Mouse (Mus musculus) lung, embryonic 16.5 days (tissue): ENCODE data around the gene Cytip. TPM values are rescaled to one million over a fixed set of nuclear protein-coding genes. Genes with fewer than 3 reads are reported as not detected.

ENCODE experiments used
- ATAC-seq: fragments of 200-750 bp; cut with Nextera tagmentation; 2 replicates; pipeline ENCODE4 v1.8.0; 2017; ENCODE audit warnings: low read depth, mild to moderate bottlenecking, moderate library complexity
- H3K27ac ChIP-seq: fragments of 300-500 bp; sonication (generic); 2 replicates; pipeline ENCODE4 v1.5.1; 2014; ENCODE audit warnings: mild to moderate bottlenecking, control low read depth, low read length
- H3K27me3 ChIP-seq: fragments of 300-500 bp; sonication (generic); 2 replicates; pipeline ENCODE4 v1.6.1; 2014; ENCODE audit warnings: low read depth, low read length, mixed read lengths; ENCODE audit not compliant: control insufficient read depth, insufficient read depth
- H3K36me3 ChIP-seq: fragments of 300-500 bp; sonication (generic); 2 replicates; pipeline ENCODE4 v1.6.1; 2014; ENCODE audit warnings: low read length; ENCODE audit not compliant: control insufficient read depth, insufficient read depth
- H3K4me1 ChIP-seq: fragments of 300-500 bp; sonication (generic); replicated peaks from 2 replicates; pipeline ENCODE4 v1.6.1; 2014; ENCODE audit warnings: low read length, mixed read lengths; ENCODE audit not compliant: control insufficient read depth, insufficient read depth
- H3K4me2 ChIP-seq: fragments of 300-500 bp; sonication (generic); 2 replicates; pipeline ENCODE4 v1.6.1; 2014; ENCODE audit warnings: low read depth, low read length, control low read depth
- H3K4me3 ChIP-seq: fragments of 300-500 bp; sonication (generic); 2 replicates; pipeline ENCODE4 v1.5.1; 2014; ENCODE audit warnings: mild to moderate bottlenecking, low read length, control low read depth
- H3K9ac ChIP-seq: fragments of 300-500 bp; sonication (generic); 2 replicates; pipeline ENCODE4 v1.6.1; 2014; ENCODE audit warnings: low read length, control low read depth
- H3K9me3 ChIP-seq: fragments of 300-500 bp; sonication (generic); 2 replicates; pipeline ENCODE4 v1.6.1; 2016; ENCODE audit warnings: low read length; ENCODE audit not compliant: control insufficient read depth
- WGBS: fragments of 180-500 bp; shearing (Covaris S2); extraction: QIAGEN DNeasy Blood & Tissue Kit; methylation state at CpG from one replicate; pipeline ENCODE4 v1.1.7; 2014; 5-methylcytosine and 5-hydroxymethylcytosine counted together
- polyA plus RNA-seq: library from polyadenylated mRNA; unstranded; fragments of >200 nt; fragmentation: Nextera tagmentation; extraction: Ambion mirVana; gene quantifications from 2 replicates; pipeline ENCODE4 v1.2.1, GENCODE M21; 2015

Gene Cytip
- polyA plus RNA-seq, 1 experiment from 2014 or later, result 3.8 TPM

- Histone ChIP-seq H3K36me3 (no peaks in the 10 kb centered on the region), H3K4me3 (no peak overlapping the region), H3K9ac (no peak overlapping the region), H3K27ac (no peak overlapping the region), H3K9me3 (no peaks in the 10 kb centered on the region), H3K27me3 (no peaks in the 10 kb centered on the region), H3K4me1 (no peaks in the 10 kb centered on the region), H3K4me2 (no peak overlapping the region)
- ATAC-seq, result no peak
- WGBS, result 83% methylated on average over 3 of the region's 3 CpGs
Observed at GRCm38 (mm10) chr2:58167654-58168053, 27.7 kb downstream of the Cytip start.

- 59% methylated on average over 2 of the region's 2 CpGs for WGBS
- H3K36me3 ChIP-seq, result no peaks in the 10 kb centered on the region
- no peak overlapping the region for H3K4me2 ChIP-seq
- ATAC-seq, result no peak
- no peaks in the 10 kb centered on the region for H3K4me1 ChIP-seq
- H3K4me3 ChIP-seq, result no peak overlapping the region
- no peaks in the 10 kb centered on the region for H3K9me3 ChIP-seq
- H3K27me3 ChIP-seq, result no peaks in the 10 kb centered on the region
- no peak overlapping the region for H3K9ac ChIP-seq
- no peak overlapping the region for H3K27ac ChIP-seq
Observed at GRCm38 (mm10) chr2:58166764-58167163, 28.6 kb downstream of the Cytip start.

GRCm38 (mm10) chr2:58163457-58164181 is 31.7 kb downstream of the Cytip start:
- 41% methylated on average over 1 of the region's 1 CpGs for WGBS
- Histone ChIP-seq H3K27me3 (no peaks in the 10 kb centered on the region), H3K4me2 (no peak overlapping the region), H3K4me1 (no peaks in the 10 kb centered on the region), H3K9me3 (no peaks in the 10 kb centered on the region), H3K27ac (no peak overlapping the region), H3K4me3 (no peak overlapping the region), H3K36me3 (no peaks in the 10 kb centered on the region), H3K9ac (no peak overlapping the region)
- peak; percentile 71 for ATAC-seq

- no peaks in the 10 kb centered on the region for H3K27me3 ChIP-seq
- no peak overlapping the region for H3K4me2 ChIP-seq
- no peak overlapping the region for H3K4me3 ChIP-seq
- ATAC-seq, result no peak
- no peaks in the 10 kb centered on the region for H3K36me3 ChIP-seq
- H3K9ac ChIP-seq, result no peak overlapping the region
- H3K27ac ChIP-seq, result no peak overlapping the region
- no peaks in the 10 kb centered on the region for H3K9me3 ChIP-seq
- 76% methylated on average over 4 of the region's 4 CpGs for WGBS
- no peaks in the 10 kb centered on the region for H3K4me1 ChIP-seq
Observed at GRCm38 (mm10) chr2:58161813-58162212, 33.5 kb downstream of the Cytip start.

GRCm38 (mm10) chr2:58160541-58161307 is 34.6 kb downstream of the Cytip start:
- Histone ChIP-seq H3K4me1 (no peaks in the 10 kb centered on the region), H3K27me3 (no peaks in the 10 kb centered on the region), H3K36me3 (no peaks in the 10 kb centered on the region), H3K9me3 (no peaks in the 10 kb centered on the region), H3K27ac (no peak overlapping the region), H3K9ac (no peak overlapping the region), H3K4me2 (no peak overlapping the region), H3K4me3 (no peak overlapping the region)
- peak; percentile 55; the same call in 1 of the 2 replicates for ATAC-seq
- WGBS, result 54% methylated on average over 21 of the region's 21 CpGs

GRCm38 (mm10) chr2:58159880-58160279 is 35.5 kb downstream of the Cytip start:
- H3K9ac ChIP-seq, result no peak overlapping the region
- H3K36me3 ChIP-seq, result no peaks in the 10 kb centered on the region
- no peak for ATAC-seq
- no peak overlapping the region for H3K27ac ChIP-seq
- H3K27me3 ChIP-seq, result no peaks in the 10 kb centered on the region
- H3K4me1 ChIP-seq, result no peaks in the 10 kb centered on the region
- no peak overlapping the region for H3K4me2 ChIP-seq
- no peak overlapping the region for H3K4me3 ChIP-seq
- 84% methylated on average over 13 of the region's 13 CpGs for WGBS
- H3K9me3 ChIP-seq, result no peaks in the 10 kb centered on the region

- Histone ChIP-seq H3K4me2 (no peak overlapping the region), H3K36me3 (no peaks in the 10 kb centered on the region), H3K4me1 (no peaks in the 10 kb centered on the region), H3K27me3 (no peaks in the 10 kb centered on the region), H3K9me3 (no peaks in the 10 kb centered on the region), H3K27ac (no peak overlapping the region), H3K4me3 (no peak overlapping the region), H3K9ac (no peak overlapping the region)
- WGBS, result 80% methylated on average over 6 of the region's 6 CpGs
- ATAC-seq, result no peak
Observed at GRCm38 (mm10) chr2:58159121-58159520, 36.2 kb downstream of the Cytip start.

- 80% methylated on average over 5 of the region's 5 CpGs for WGBS
- Histone ChIP-seq H3K27ac (no peak overlapping the region), H3K4me2 (no peak overlapping the region), H3K9me3 (no peaks in the 10 kb centered on the region), H3K36me3 (no peaks in the 10 kb centered on the region), H3K4me1 (no peaks in the 10 kb centered on the region), H3K27me3 (no peaks in the 10 kb centered on the region), H3K4me3 (no peak overlapping the region), H3K9ac (no peak overlapping the region)
- ATAC-seq, result no peak
Observed at GRCm38 (mm10) chr2:58158539-58158938, 36.8 kb downstream of the Cytip start.

GRCm38 (mm10) chr2:58158107-58158506 is 37.2 kb downstream of the Cytip start:
- WGBS, result 75% methylated on average over 2 of the region's 2 CpGs
- ATAC-seq, result no peak

More at GRCm38 (mm10) chr2:58158107-58158506, 37.2 kb downstream of the Cytip start:
- no peaks in the 10 kb centered on the region for H3K9me3 ChIP-seq
- H3K27me3 ChIP-seq, result no peaks in the 10 kb centered on the region
- H3K4me2 ChIP-seq, result no peak overlapping the region
- H3K9ac ChIP-seq, result no peak overlapping the region
- no peaks in the 10 kb centered on the region for H3K36me3 ChIP-seq
- no peak overlapping the region for H3K4me3 ChIP-seq
- H3K27ac ChIP-seq, result no peak overlapping the region
- no peaks in the 10 kb centered on the region for H3K4me1 ChIP-seq
